Mouse (Mus musculus) MEL (cell line): ENCODE results near the gene Defb45.

ENCODE experiments used
- CTCF ChIP-seq, 3 experiments: IDR thresholded peaks in 2 of 3; conservative IDR thresholded peaks in 1 of 3; 2 replicates each; pipeline ENCODE4 v1.5.1; 2011 to 2012; ENCODE audit warnings: low read length in 3 of 3, low read depth in 2 of 3, mild to moderate bottlenecking in 2 of 3, improper control_type of control experiment in 1 of 3, inconsistent platforms in 1 of 3, mixed read lengths in 1 of 3, moderate library complexity in 1 of 3; ENCODE audit not compliant: control insufficient read depth in 1 of 3, insufficient read depth in 1 of 3, poor library complexity in 1 of 3, severe bottlenecking in 1 of 3
- EP300 ChIP-seq, 2 experiments: IDR thresholded peaks; 2 replicates each; pipeline ENCODE4 v1.6.1; 2011; ENCODE audit warnings: improper control_type of control experiment in 2 of 2, low read length in 2 of 2, low read depth in 1 of 2, mild to moderate bottlenecking in 1 of 2
- GATA1 ChIP-seq: IDR thresholded peaks from 2 replicates; pipeline ENCODE4 v1.6.1; 2011; ENCODE audit warnings: low read depth, low read length, improper control_type of control experiment
- HCFC1 ChIP-seq: IDR thresholded peaks from 2 replicates; pipeline ENCODE4 v1.6.1; 2012; ENCODE audit warnings: low read depth, mild to moderate bottlenecking, inconsistent platforms, low read length, improper control_type of control experiment, moderate library complexity
- MAFK ChIP-seq: IDR thresholded peaks from 2 replicates; pipeline ENCODE4 v1.6.1; 2011; ENCODE audit warnings: low read depth, mild to moderate bottlenecking, low read length, improper control_type of control experiment, borderline replicate concordance
- MAX ChIP-seq: IDR thresholded peaks from 2 replicates; pipeline ENCODE4 v1.6.1; 2011; ENCODE audit warnings: low read length, improper control_type of control experiment
- MXI1 ChIP-seq: IDR thresholded peaks from 2 replicates; pipeline ENCODE4 v1.6.1; 2011; ENCODE audit warnings: mild to moderate bottlenecking, low read depth, low read length, improper control_type of control experiment
- MYC ChIP-seq: IDR thresholded peaks from 2 replicates; pipeline ENCODE4 v1.6.1; 2011; ENCODE audit warnings: low read depth, mild to moderate bottlenecking, low read length, improper control_type of control experiment, moderate library complexity
- POLR2A ChIP-seq, 2 experiments: IDR thresholded peaks; 2 replicates each; pipeline ENCODE4 v1.6.1; 2011 to 2012; ENCODE audit warnings: low read length in 2 of 2, mild to moderate bottlenecking in 2 of 2, control low read depth in 1 of 2, improper control_type of control experiment in 1 of 2, low read depth in 1 of 2, moderate library complexity in 1 of 2; ENCODE audit not compliant: control insufficient read depth in 1 of 2, insufficient read depth in 1 of 2, poor library complexity in 1 of 2
- POLR2AphosphoS2 ChIP-seq: IDR thresholded peaks from 2 replicates; pipeline ENCODE4 v1.6.1; 2011; ENCODE audit warnings: low read length, improper control_type of control experiment
- RAD21 ChIP-seq: IDR thresholded peaks from 2 replicates; pipeline ENCODE4 v1.6.1; 2011; ENCODE audit warnings: mild to moderate bottlenecking, low read depth, low read length, improper control_type of control experiment
- TAL1 ChIP-seq: IDR thresholded peaks from 2 replicates; pipeline ENCODE4 v1.6.1; 2012; ENCODE audit warnings: mild to moderate bottlenecking, inconsistent platforms, low read length, moderate library complexity, mixed read lengths
- USF2 ChIP-seq, 2 experiments: IDR thresholded peaks; 2 replicates each; pipeline ENCODE4 v1.6.1; 2011 to 2012; ENCODE audit warnings: improper control_type of control experiment in 2 of 2, low read length in 2 of 2, borderline replicate concordance in 1 of 2, inconsistent platforms in 1 of 2, low read depth in 1 of 2, mild to moderate bottlenecking in 1 of 2; ENCODE audit not compliant: insufficient read depth in 1 of 2
- ZKSCAN1 ChIP-seq: IDR thresholded peaks from 2 replicates; pipeline ENCODE4 v1.6.1; 2012; ENCODE audit warnings: low read depth, mild to moderate bottlenecking, inconsistent platforms, low read length, improper control_type of control experiment, moderate library complexity

- TF ChIP-seq USF2 (IDR thresholded peaks at IDR 0.05; ENCODE audit: borderline replicate concordance in 1 of 2, insufficient read depth in 1 of 2, low read depth in 1 of 2, low read length in 2 of 2) (no peak), POLR2A (IDR thresholded peaks at IDR 0.05; ENCODE audit: control insufficient read depth in 1 of 2, insufficient read depth in 1 of 2, low read depth in 1 of 2, low read length in 2 of 2, poor library complexity in 1 of 2) (no peak), CTCF (IDR thresholded peaks at IDR 0.05 in 2 of 3, conservative IDR thresholded peaks at IDR 0.05 in 1 of 3; ENCODE audit: control insufficient read depth in 1 of 3, insufficient read depth in 1 of 3, low read depth in 2 of 3, low read length in 3 of 3, poor library complexity in 1 of 3, severe bottlenecking in 1 of 3) (no peak), POLR2AphosphoS2 (no peak), ZKSCAN1 (no peak), TAL1 (no peak), RAD21 (no peak), HCFC1 (no peak), EP300 (IDR thresholded peaks at IDR 0.05; ENCODE audit: low read depth in 1 of 2, low read length in 2 of 2) (no peak), MXI1 (no peak), MAX (no peak), MAFK (no peak), MYC (no peak), GATA1 (no peak)
Measured at GRCm38 (mm10) chr2:152634311-152634710, 35.1 kb upstream of the Defb45 start.
